Mouse (Mus musculus): ENCODE results near the gene Ddx19a. TPM values are rescaled to one million over a fixed set of nuclear protein-coding genes. Genes with fewer than 3 reads are reported as not detected.

Gene Ddx19a
- 14.5 and 15.5 TPM in 2 replicates for polyA plus RNA-seq (2015; fragmentation: Nextera tagmentation; extraction: Ambion mirVana)

GRCm38 (mm10) chr8:110997547-110998531 is at the start of gene Ddx19a:
TSS of gene Ddx19a (minus strand) at chr8:110997800.
- H3K4me1 ChIP-seq: peaks cover 17% of the 10 kb centered on the region
- H3K4me3 ChIP-seq (replicated peaks): peak within 1 kb of the TSS; percentile 98
- ATAC-seq (replicated peaks; ENCODE audit: low FRiP score): peak; percentile 97
- 3% methylated on average over 58 of the region's 58 CpGs for WGBS
- peak within 1 kb of the TSS; percentile 66 for H3K4me2 ChIP-seq
- no peaks in the 10 kb centered on the region for H3K27me3 ChIP-seq
- H3K9ac ChIP-seq: peak within 1 kb of the TSS; percentile 90
- no peaks in the 10 kb centered on the region for H3K9me3 ChIP-seq (replicated peaks)
- H3K36me3 ChIP-seq: peaks cover 18% of the 10 kb centered on the region
- peak within 1 kb of the TSS; percentile 93 for H3K27ac ChIP-seq

GRCm38 (mm10) chr8:111044003-111044734 is 46.6 kb upstream of the Ddx19a start:
- WGBS: 49% methylated on average over 2 of the region's 2 CpGs
- no peaks in the 10 kb centered on the region for H3K9me3 ChIP-seq (replicated peaks)

GRCm38 (mm10) chr8:111042546-111042945 is 44.9 kb upstream of the Ddx19a start:
- ATAC-seq (replicated peaks; ENCODE audit: low FRiP score): no peak
- Histone ChIP-seq H3K4me2 (no peak overlapping the region), H3K27me3 (no peaks in the 10 kb centered on the region), H3K36me3 (peaks cover 99% of the 10 kb centered on the region), H3K9ac (no peak overlapping the region), H3K27ac (no peak overlapping the region), H3K4me3 (replicated peaks) (no peak overlapping the region), H3K4me1 (no peaks in the 10 kb centered on the region), H3K9me3 (replicated peaks) (no peaks in the 10 kb centered on the region)
- WGBS: 96% methylated on average over 19 of the region's 19 CpGs

More at GRCm38 (mm10) chr8:111044003-111044734, 46.6 kb upstream of the Ddx19a start:
- Histone ChIP-seq H3K9ac (no peak overlapping the region), H3K27ac (no peak overlapping the region), H3K4me1 (no peaks in the 10 kb centered on the region), H3K27me3 (no peaks in the 10 kb centered on the region), H3K36me3 (peaks cover 99% of the 10 kb centered on the region), H3K4me2 (no peak overlapping the region), H3K4me3 (replicated peaks) (no peak overlapping the region)
- ATAC-seq (replicated peaks; ENCODE audit: low FRiP score): no peak

GRCm38 (mm10) chr8:111036591-111036990 is 39.0 kb upstream of the Ddx19a start:
- 0 out of 2 replicates have a peak, but pooled peaks cover 5% of the 10 kb centered on the region for H3K27me3 ChIP-seq
- peaks cover 23% of the 10 kb centered on the region for H3K4me1 ChIP-seq
- H3K36me3 ChIP-seq: peaks cover 53% of the 10 kb centered on the region
- H3K4me2 ChIP-seq: no peak overlapping the region
- ATAC-seq (replicated peaks; ENCODE audit: low FRiP score): no peak
- no peak overlapping the region for H3K9ac ChIP-seq
- H3K27ac ChIP-seq: no peak overlapping the region
- no peak overlapping the region for H3K4me3 ChIP-seq (replicated peaks)
- WGBS: 94% methylated on average over 15 of the region's 15 CpGs
- no peaks in the 10 kb centered on the region for H3K9me3 ChIP-seq (replicated peaks)

GRCm38 (mm10) chr8:111034276-111034675 is 36.7 kb upstream of the Ddx19a start:
- Histone ChIP-seq H3K27ac (peak overlapping the region; percentile 90), H3K4me2 (peak overlapping the region; percentile 65), H3K4me1 (peaks cover 23% of the 10 kb centered on the region), H3K36me3 (peaks cover 30% of the 10 kb centered on the region), H3K4me3 (replicated peaks) (peak overlapping the region; percentile 81), H3K27me3 (0 out of 2 replicates have a peak, but pooled peaks cover 11% of the 10 kb centered on the region), H3K9ac (peak overlapping the region; percentile 71), H3K9me3 (replicated peaks) (no peaks in the 10 kb centered on the region)
- 18% methylated on average over 12 of the region's 12 CpGs for WGBS
- no peak for ATAC-seq (replicated peaks; ENCODE audit: low FRiP score)

GRCm38 (mm10) chr8:111033482-111034215 is 36.0 kb upstream of the Ddx19a start:
- ATAC-seq (replicated peaks; ENCODE audit: low FRiP score): peak; percentile 99
- Histone ChIP-seq H3K9ac (peak overlapping the region; percentile 71), H3K4me2 (peak overlapping the region; percentile 65), H3K4me3 (replicated peaks) (peak overlapping the region; percentile 81), H3K9me3 (replicated peaks) (no peaks in the 10 kb centered on the region), H3K36me3 (peaks cover 24% of the 10 kb centered on the region), H3K27me3 (0 out of 2 replicates have a peak, but pooled peaks cover 11% of the 10 kb centered on the region), H3K4me1 (peaks cover 23% of the 10 kb centered on the region), H3K27ac (peak overlapping the region; percentile 90)
- 6% methylated on average over 37 of the region's 37 CpGs for WGBS

- WGBS: 94% methylated on average over 7 of the region's 7 CpGs
- ATAC-seq (replicated peaks; ENCODE audit: low FRiP score): no peak
- 0 out of 2 replicates have a peak, but pooled peaks cover 11% of the 10 kb centered on the region for H3K27me3 ChIP-seq
- no peaks in the 10 kb centered on the region for H3K9me3 ChIP-seq (replicated peaks)
- peak within 1 kb of the TSS; percentile 90 for H3K27ac ChIP-seq
- H3K36me3 ChIP-seq: peaks cover 17% of the 10 kb centered on the region
- peak within 1 kb of the TSS; percentile 65 for H3K4me2 ChIP-seq
- peak within 1 kb of the TSS; percentile 81 for H3K4me3 ChIP-seq (replicated peaks)
- H3K4me1 ChIP-seq: peaks cover 25% of the 10 kb centered on the region
- H3K9ac ChIP-seq: peak within 1 kb of the TSS; percentile 71
Measured at GRCm38 (mm10) chr8:111032916-111033315, 35.3 kb upstream of the Ddx19a start, which contains the start of gene Aars. TSS of gene Aars (plus strand) at chr8:111033144.

- Histone ChIP-seq H3K36me3 (peaks cover 5% of the 10 kb centered on the region), H3K4me2 (no peak within 1 kb of the TSS), H3K4me3 (replicated peaks) (no peak within 1 kb of the TSS), H3K4me1 (peaks cover 26% of the 10 kb centered on the region), H3K9ac (no peak within 1 kb of the TSS), H3K9me3 (replicated peaks) (no peaks in the 10 kb centered on the region), H3K27me3 (0 out of 2 replicates have a peak, but pooled peaks cover 11% of the 10 kb centered on the region), H3K27ac (no peak within 1 kb of the TSS)
- ATAC-seq (replicated peaks; ENCODE audit: low FRiP score): no peak
- 97% methylated on average over 19 of the region's 19 CpGs for WGBS
Measured at GRCm38 (mm10) chr8:111031572-111031971, 34.0 kb upstream of the Ddx19a start, which contains the start of gene Ddx19b. TSS of gene Ddx19b (minus strand) at chr8:111031751.

GRCm38 (mm10) chr8:111030045-111030444 is 32.4 kb upstream of the Ddx19a start:
- Histone ChIP-seq H3K27ac (no peak overlapping the region), H3K4me3 (replicated peaks) (no peak overlapping the region), H3K9me3 (replicated peaks) (no peaks in the 10 kb centered on the region), H3K9ac (no peak overlapping the region), H3K36me3 (no peaks in the 10 kb centered on the region), H3K27me3 (0 out of 2 replicates have a peak, but pooled peaks cover 11% of the 10 kb centered on the region), H3K4me1 (peaks cover 16% of the 10 kb centered on the region), H3K4me2 (no peak overlapping the region)
- ATAC-seq (replicated peaks; ENCODE audit: low FRiP score): no peak
- WGBS: 80% methylated on average over 6 of the region's 6 CpGs

GRCm38 (mm10) chr8:111029589-111029988 is 32.0 kb upstream of the Ddx19a start:
- Histone ChIP-seq H3K9ac (no peak overlapping the region), H3K4me3 (replicated peaks) (no peak overlapping the region), H3K4me1 (peaks cover 11% of the 10 kb centered on the region; the same call in 1 of the 2 replicates), H3K4me2 (no peak overlapping the region), H3K27me3 (0 out of 2 replicates have a peak, but pooled peaks cover 11% of the 10 kb centered on the region), H3K36me3 (no peaks in the 10 kb centered on the region), H3K9me3 (replicated peaks) (no peaks in the 10 kb centered on the region), H3K27ac (no peak overlapping the region)
- ATAC-seq (replicated peaks; ENCODE audit: low FRiP score): no peak
- 53% methylated on average over 4 of the region's 4 CpGs for WGBS

GRCm38 (mm10) chr8:111027391-111027937 is 29.9 kb upstream of the Ddx19a start:
- peak overlapping the region; percentile 78 for H3K4me3 ChIP-seq (replicated peaks)
- 0 out of 2 replicates have a peak, but pooled peaks cover 11% of the 10 kb centered on the region for H3K27me3 ChIP-seq
- WGBS: under 1% methylated on average over 31 of the region's 31 CpGs
- H3K9me3 ChIP-seq (replicated peaks): no peaks in the 10 kb centered on the region
- H3K9ac ChIP-seq: peak overlapping the region; percentile 86
- H3K27ac ChIP-seq: peak overlapping the region; percentile 88
- ATAC-seq (replicated peaks; ENCODE audit: low FRiP score): peak; percentile 95
- H3K36me3 ChIP-seq: no peaks in the 10 kb centered on the region
- 0 out of 2 replicates have a peak, but pooled peaks cover 3% of the 10 kb centered on the region for H3K4me1 ChIP-seq
- H3K4me2 ChIP-seq: peak overlapping the region; percentile 81
